Mouse (Mus musculus): Measurements from ENCODE around the gene Nckap1l. TPM values are rescaled to one million over a fixed set of nuclear protein-coding genes. Genes with fewer than 3 reads are reported as not detected.
"Not testable (repeated sequence)": the region's sequence is repeated elsewhere in the genome, so short reads cannot be mapped to it uniquely, and the experiment has no call there.

Gene Nckap1l
- total RNA-seq (2021) = 1 to 10 TPM; 3.7 to 4.2 TPM

GRCm38 (mm10) chr15:103453551-103454218 lies at the start of gene Nckap1l:
Gene Nckap1l (plus strand): TSS chr15:103453794.
- peak; percentile 40 to 46 for DNase-seq
- intact Hi-C loops (cut with DNase I) = no loop called here

DNA sequence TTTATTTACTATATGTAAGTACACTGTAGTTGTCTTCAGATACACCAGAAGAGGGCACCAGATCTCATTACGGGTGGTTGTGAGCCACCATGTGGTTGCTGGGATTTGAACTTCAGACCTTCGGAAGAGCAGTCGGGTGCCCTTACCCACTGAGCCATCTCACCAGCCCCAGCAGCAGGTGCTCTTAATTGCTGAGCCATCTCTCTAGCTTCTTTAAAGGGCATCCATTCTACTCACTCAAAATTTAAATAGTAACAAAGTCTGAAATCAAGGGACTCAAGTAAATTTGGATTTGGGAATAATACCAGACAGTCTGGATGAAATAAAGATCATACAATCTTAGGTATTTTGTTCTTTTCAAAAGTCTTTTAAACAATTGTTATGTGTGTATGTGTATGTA lies 48.0 kb upstream of the Nckap1l start:
- intact Hi-C loops (cut with DNase I); DNase-seq: not testable (repeated sequence)

GRCm38 (mm10) chr15:103427017-103427416 lies 26.6 kb upstream of the Nckap1l start:
- DNase-seq = no peak
- intact Hi-C loops (cut with DNase I) = no loop called here

- DNase-seq = no peak
- intact Hi-C loops (cut with DNase I) = no loop called here
These were observed 23.4 kb upstream of the Nckap1l start, which contains the start of gene Gtsf1 for GRCm38 (mm10) chr15:103430241-103430640. Gene Gtsf1 (minus strand): TSS chr15:103430470.

DNA sequence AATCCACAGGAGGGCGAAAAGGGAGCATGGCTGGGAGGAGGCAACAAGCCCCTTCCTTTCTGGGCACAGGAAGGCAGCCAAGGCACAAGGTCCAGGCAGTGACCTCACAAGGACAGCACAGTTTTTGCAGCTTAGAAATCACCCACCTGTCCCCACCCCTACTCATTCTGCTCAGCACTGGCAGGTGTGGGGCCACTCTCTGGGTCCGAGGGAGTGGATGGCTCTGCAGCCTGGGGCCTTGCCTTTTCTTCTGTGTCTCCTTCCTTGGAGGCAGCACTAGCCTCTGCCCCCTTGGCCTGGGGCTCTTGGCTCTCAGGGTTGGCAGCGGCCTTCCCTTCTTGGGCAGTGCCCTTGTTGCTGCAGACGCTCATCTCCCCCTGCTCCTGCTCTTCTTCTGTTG lies 7.6 kb upstream of the Nckap1l start:
- intact Hi-C loops (cut with DNase I); DNase-seq: not testable (repeated sequence)

GRCm38 (mm10) chr15:103448369-103448768 lies 5.2 kb upstream of the Nckap1l start, which contains the start of gene Gtsf2:
Gene Gtsf2 (minus strand): TSS chr15:103448469.
- no peak for DNase-seq
- intact Hi-C loops (cut with DNase I) = no loop called here

- no peak for DNase-seq
- intact Hi-C loops (cut with DNase I) = no loop called here
These were observed 855 bp downstream of the Nckap1l start for GRCm38 (mm10) chr15:103454449-103454848.

DNA sequence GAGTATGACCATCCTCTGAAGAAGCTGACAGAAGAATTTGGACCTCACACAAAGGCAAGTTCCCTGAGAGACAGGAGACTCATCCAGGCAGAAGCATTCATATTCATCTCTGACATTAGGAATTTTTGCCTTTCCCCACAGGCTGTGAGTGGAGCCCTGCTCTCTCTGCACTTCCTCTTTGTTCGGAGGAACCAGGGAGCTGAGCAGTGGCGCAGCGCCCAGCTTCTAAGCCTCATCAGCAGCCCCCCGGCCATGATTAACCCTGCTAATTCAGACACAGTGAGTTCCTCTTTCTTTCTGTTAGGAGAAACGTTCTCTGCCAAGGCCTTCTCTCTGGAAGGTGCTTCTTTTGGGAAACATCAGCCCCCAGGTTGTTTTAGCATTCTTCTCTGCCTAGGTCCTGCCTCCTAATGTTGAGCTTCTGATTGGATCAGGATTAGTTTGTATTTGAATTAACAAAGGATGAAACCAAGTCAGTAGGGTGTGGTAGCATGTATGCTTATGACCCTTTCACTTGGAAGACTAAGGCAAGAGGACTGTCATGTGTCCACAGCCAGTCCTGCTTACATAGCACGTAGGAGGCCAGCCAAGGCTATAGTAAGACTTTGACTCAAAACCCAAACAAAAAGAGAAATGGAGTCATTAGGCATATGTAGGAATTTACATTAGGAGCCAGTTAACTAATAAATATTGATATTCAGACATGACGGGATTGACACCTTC lies 9.1 kb downstream of the Nckap1l start:
- peak; percentile 2 to 13 for DNase-seq
- intact Hi-C loops (cut with DNase I) = no loop called here

GRCm38 (mm10) chr15:103471488-103472194 lies 18.0 kb downstream of the Nckap1l start:
- intact Hi-C loops (cut with DNase I) = no loop called here
- no peak for DNase-seq

GRCm38 (mm10) chr15:103472265-103472664 lies 18.7 kb downstream of the Nckap1l start:
- intact Hi-C loops (cut with DNase I) = no loop called here

GRCm38 (mm10) chr15:103473182-103473581 lies 19.6 kb downstream of the Nckap1l start:
- intact Hi-C loops (cut with DNase I) = no loop called here
- no peak for DNase-seq

More at GRCm38 (mm10) chr15:103472265-103472664, 18.7 kb downstream of the Nckap1l start:
- DNase-seq = no peak

- no peak for DNase-seq
- intact Hi-C loops (cut with DNase I) = no loop called here
These were observed 20.2 kb downstream of the Nckap1l start for GRCm38 (mm10) chr15:103473769-103474168.

- intact Hi-C loops (cut with DNase I) = no loop called here
- DNase-seq = no peak
These were observed 25.5 kb downstream of the Nckap1l start for GRCm38 (mm10) chr15:103479080-103479606.

DNA sequence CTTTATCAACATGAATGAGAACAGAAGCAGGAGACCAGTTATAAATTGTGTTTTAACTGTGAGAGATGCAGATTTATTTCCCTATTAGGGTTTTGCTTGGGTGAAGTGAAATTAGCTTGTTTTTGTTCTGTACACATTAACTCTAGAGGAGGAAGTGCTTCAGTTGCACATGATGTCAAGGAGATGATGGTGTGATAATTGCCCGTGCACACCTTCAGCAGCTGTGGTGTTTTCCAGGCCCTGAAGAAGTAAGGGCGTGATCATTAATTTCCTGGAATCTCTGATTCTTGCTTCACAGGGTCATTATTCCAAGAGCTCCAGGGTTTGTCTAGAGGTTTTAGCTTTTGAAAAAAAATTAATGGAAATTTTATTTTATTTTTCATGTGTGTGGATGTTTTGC lies 26.5 kb downstream of the Nckap1l start:
- DNase-seq = no peak

DNA sequence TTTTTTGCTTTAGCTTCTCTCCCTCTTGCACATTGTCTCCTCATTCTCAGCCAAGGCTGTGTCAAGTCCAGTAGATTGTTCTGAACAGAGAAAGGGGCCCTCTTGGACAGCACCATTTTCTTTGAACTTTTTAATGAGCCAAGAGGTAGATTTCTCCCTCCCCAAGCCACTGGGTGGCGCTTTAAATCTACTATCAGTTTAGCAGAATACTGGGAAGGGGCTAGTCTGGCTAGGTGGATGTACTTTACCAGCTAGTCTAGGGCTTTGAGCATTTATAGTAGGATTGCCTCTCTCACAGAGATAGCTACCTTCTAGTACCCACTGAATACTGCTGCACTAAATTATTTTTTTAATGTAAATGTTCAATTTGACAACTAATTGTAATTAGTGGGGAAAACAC lies 28.9 kb downstream of the Nckap1l start:
- intact Hi-C loops (cut with DNase I) = no loop called here
- DNase-seq = peak; percentile 11 to 25

More for the DNA sequence above, 26.5 kb downstream of the Nckap1l start:
- intact Hi-C loops (cut with DNase I) = no loop called here

DNA sequence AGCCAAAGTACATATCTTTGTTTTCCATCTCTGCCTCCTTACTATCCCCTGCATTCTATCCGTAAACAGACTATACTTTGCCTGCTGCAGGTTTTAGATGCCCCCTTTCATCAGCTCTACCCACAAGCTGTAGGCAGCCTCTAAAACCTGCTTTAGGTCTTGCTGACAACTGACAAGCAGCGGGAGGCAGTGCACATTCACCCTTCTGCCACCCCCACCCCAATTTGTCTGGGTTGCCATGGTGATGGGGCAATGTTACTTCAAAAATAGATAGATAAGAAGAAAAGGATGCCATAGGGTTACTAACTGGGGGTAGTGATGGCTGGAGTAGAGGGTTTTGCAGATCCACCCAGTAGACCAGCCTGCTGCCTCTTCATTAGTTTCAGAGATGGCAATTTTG lies 30.9 kb downstream of the Nckap1l start:
- intact Hi-C loops (cut with DNase I) = no loop called here
- no peak for DNase-seq

- no peak for DNase-seq
- intact Hi-C loops (cut with DNase I) = no loop called here
These were observed 31.5 kb downstream of the Nckap1l start for GRCm38 (mm10) chr15:103485106-103485505.

DNA sequence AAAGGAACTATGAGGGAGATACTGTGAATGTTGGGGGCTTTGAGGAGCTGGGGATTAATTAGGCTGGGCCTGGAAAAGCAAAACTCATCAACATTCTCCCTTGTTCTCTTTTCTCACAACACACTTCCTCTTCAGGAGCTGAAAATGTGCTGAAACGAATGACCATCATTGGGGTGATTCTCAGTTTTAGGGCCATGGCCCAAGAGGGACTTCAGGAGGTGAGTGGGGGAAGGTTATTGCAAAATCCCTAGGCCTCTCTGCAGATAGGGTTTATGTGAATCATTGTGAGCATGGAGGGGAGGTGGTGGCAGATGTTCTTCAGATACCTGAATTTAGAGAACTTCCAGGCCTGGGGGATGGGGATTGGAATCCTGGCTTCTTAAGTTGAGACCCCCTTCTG lies 33.1 kb downstream of the Nckap1l start:
- no peak for DNase-seq
- intact Hi-C loops (cut with DNase I) = no loop called here

DNA sequence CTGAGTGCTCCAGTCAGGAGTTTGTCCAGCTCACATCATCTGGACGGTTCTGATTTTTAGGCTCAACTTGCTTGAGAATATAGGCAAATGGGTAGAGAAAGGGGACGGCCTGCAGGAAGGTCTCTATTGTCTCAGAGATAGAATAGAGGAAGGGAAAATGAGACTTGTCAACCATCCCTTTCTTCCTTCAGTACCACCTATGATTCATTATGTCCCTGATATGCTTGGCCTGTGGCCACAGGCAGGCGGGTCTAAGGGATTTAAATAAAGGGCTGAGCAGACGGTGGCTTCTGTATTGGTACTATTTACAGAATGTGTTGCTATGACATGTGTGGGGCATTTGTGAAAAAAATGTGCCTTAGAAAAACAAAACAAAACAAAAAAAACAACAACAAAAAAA lies 34.7 kb downstream of the Nckap1l start:
- DNase-seq = no peak
- intact Hi-C loops (cut with DNase I) = no loop called here

GRCm38 (mm10) chr15:103496204-103497140 lies 42.9 kb downstream of the Nckap1l start:
- no peak for DNase-seq
- intact Hi-C loops (cut with DNase I) = no loop called here

Data from heart, postnatal 10 days (tissue).